Mouse (Mus musculus): ENCODE results near the gene Gm20403. TPM values are rescaled to one million over a fixed set of nuclear protein-coding genes. Genes with fewer than 3 reads are reported as not detected.
"Not testable (repeated sequence)": the region's sequence is repeated elsewhere in the genome, so short reads cannot be mapped to it uniquely, and the experiment has no call there.

Gene Gm20403
- total RNA-seq (2017) = not detected in 2 replicates

DNA sequence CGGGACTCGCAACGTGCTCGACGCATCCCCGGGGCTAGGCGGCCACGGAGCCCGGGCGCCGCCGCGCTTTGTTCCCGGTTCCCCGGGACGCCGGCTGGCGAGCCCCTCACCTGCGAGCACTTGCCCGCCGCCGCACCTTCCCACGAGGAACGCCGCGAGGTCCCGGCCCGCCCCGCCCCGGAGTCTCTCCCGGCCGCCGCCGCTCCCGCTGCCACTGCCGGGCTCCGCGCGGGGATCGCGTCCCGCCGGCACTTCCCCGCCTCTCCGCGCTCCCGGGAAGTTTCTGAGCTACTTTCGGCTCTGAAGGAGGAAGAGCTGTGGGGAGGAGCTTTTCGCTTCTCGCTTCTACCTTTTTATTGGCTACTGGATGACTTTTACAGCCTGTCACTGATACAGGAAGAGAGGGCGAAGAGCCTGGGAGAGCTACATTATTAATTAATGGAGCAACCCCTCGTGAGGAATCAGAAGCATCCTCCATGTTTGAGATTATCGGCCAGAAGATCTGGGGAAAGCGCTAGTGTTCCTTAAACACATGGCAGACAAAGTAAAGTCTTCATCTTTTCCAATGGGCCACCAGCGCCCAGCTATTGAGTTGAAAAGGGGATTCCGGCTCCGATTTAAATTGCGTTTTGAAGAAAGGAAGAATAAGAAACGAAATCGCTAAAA lies at the start of gene Gm20403:
TSS of gene Gm20403 (minus strand) at position 478 of the 666 bp plus-strand sequence.
- peak; percentile 59 for ATAC-seq (ENCODE audit: extremely low read depth, insufficient number of reproducible peaks, low FRiP score, poor library complexity, severe bottlenecking)

- peak; percentile 87 for ATAC-seq (ENCODE audit: extremely low read depth, insufficient number of reproducible peaks, low FRiP score, poor library complexity, severe bottlenecking)
Observed at GRCm38 (mm10) chr12:55027088-55027487, 40.8 kb upstream of the Gm20403 start.

DNA sequence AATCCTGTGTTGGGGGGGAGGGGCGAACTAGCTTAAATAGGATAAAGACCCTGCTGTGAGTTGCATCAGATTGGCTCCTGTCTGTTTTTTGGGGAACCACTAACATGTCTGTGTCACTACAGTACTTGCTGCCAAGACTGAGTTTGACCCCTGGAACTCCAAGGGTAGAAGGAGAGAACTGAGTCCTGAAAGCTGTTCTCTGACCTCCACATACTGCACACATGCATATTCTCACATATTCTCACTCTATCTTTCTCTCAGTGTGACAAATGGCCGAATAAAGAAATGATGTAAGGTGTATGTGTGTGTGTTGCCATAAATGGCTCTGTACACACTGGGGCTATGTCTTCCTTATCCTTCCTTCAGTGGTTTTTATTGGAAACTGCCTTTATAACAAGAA lies 37.0 kb upstream of the Gm20403 start:
- ATAC-seq (ENCODE audit: extremely low read depth, insufficient number of reproducible peaks, low FRiP score, poor library complexity, severe bottlenecking) = no peak

- ATAC-seq (ENCODE audit: extremely low read depth, insufficient number of reproducible peaks, low FRiP score, poor library complexity, severe bottlenecking) = peak; percentile 92
Observed at GRCm38 (mm10) chr12:55019421-55019877, 33.1 kb upstream of the Gm20403 start.

- ATAC-seq (ENCODE audit: extremely low read depth, insufficient number of reproducible peaks, low FRiP score, poor library complexity, severe bottlenecking) = no peak
Observed at GRCm38 (mm10) chr12:55017119-55017721, 30.9 kb upstream of the Gm20403 start.

- peak; percentile 17; the same call in 1 of the 2 replicates for ATAC-seq (ENCODE audit: extremely low read depth, insufficient number of reproducible peaks, low FRiP score, poor library complexity, severe bottlenecking)
Observed at GRCm38 (mm10) chr12:55016339-55017118, 30.2 kb upstream of the Gm20403 start.

DNA sequence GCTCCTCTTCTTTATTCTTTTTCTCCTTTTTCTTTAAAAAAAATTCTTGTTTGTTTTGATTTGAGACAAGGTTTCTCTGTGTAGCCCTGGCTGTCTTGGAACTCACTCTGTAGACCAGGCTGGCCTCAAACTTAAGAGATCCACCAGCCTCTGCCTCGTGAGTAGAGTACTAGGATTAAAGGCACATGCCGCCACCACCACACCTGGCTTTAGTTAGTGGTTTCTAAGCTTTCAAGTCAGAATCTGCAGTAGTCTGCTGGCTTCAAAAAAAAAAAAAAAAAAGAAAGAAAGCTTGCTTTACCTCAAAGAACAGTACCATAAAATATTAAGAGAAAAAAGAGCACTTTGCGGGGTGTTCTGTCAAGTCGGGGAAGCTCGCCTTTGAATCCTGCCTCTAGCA lies 29.1 kb upstream of the Gm20403 start:
- no peak for ATAC-seq (ENCODE audit: extremely low read depth, insufficient number of reproducible peaks, low FRiP score, poor library complexity, severe bottlenecking)

DNA sequence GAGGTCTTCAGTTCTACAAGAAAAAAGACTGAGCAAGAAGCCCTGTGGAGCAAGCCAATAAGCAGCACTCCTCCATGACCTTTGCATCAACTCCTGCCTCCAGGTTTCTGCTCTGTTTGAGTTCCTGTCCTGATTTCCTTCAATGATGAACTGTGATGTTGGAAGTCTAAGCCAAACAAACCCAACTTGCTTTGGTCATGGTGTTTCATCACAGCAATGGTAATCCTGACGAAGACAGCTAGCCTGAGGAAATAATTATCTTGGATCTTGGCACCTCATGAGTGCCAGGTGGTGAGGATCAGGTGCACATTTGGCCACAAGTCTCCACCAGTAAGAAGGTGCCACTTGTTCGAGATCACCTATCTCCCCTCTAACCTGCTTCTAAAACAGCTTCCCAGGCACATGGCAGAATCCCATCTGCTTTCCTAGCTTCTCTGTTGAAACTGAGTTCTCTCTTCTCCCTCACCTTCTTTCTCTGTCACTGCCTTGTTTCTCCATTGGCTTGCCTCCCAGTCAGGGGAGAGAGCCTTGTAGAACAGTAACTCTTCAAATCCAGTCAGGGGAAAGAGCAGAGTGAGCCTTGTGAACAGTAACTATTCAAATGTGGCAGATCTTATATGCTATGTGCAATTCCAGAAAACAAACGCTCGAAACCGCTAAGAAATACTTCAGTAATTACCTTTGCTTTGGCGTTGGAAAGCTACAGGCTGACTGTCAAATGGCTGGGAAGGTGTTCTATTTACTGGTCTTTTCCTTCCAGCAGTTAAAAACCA lies 27.5 kb upstream of the Gm20403 start, which contains the start of gene Baz1a:
TSS of gene Baz1a (minus strand) at position 723 of the 773 bp plus-strand sequence.
- ATAC-seq (ENCODE audit: extremely low read depth, insufficient number of reproducible peaks, low FRiP score, poor library complexity, severe bottlenecking) = no peak

DNA sequence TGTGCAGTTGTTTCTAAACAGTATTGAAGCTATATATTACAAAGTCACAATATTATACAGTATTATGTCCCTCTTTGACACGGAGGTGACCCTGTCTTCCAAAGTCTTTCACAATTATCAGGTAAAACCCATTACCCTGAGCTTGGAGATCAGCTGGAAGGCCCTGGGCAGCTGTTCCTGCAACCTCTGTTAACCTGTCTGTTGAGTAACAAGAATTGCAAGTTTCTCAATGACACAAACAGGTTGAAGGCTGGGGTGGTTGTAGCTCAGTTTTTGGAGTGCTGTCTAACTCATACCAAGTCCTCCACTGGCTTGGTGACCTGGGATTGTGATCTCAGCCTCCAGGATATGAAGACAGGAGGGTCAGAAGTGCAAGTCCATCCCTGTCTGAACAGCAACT lies 26.7 kb upstream of the Gm20403 start:
- ATAC-seq (ENCODE audit: extremely low read depth, insufficient number of reproducible peaks, low FRiP score, poor library complexity, severe bottlenecking) = no peak

DNA sequence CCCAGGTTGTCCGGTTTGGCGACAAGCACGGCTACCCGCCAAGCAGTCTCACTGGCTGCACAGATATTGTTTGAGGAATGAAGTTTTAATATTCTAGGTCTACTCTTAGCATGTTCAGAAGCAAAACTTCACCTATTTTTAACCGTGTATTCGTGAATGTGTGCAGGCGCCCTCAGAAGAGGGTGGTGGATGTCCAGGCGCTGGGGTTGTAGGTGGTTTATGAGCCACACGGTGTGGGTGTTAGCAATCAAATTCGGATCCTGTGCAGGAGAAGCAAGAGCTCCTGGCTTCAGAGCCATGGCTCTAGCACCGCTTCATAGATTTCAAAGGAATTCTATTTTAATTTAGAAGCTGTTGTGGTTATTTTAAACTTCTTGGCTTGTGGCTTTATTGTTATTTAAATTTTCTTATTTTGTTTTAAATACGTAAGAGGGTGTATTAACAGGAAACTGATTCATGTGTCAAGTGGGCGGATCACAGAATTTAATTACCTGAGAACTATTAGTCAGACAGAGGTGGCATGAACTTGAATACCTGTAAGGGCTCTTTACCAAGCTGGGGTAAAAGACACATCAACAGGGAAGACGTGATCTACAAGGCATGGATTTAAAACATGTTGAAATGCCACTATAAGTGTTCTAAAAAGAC lies 21.2 kb upstream of the Gm20403 start:
- ATAC-seq (ENCODE audit: extremely low read depth, insufficient number of reproducible peaks, low FRiP score, poor library complexity, severe bottlenecking) = no peak

- no peak for ATAC-seq (ENCODE audit: extremely low read depth, insufficient number of reproducible peaks, low FRiP score, poor library complexity, severe bottlenecking)
Observed at GRCm38 (mm10) chr12:55006071-55006470, 19.7 kb upstream of the Gm20403 start.

DNA sequence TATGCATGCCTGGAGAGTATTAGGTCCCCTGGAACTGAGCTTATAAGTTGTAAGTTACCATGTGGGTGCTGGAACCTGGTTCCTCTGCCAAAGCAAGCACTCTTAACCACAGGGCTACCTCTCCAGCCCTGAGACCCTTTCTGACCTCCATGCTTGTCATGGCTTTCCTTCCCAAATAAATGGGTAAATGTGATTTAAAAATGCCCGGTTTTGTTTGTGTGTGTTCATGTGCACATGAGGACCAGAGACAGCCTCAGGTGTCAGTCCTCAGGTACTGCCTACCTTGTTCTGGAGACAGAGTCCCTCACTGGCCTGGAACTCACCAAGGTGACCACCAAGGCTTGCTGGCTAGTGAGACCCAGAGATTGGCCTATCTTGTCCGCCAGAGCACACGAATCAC lies 18.1 kb upstream of the Gm20403 start:
- no peak for ATAC-seq (ENCODE audit: extremely low read depth, insufficient number of reproducible peaks, low FRiP score, poor library complexity, severe bottlenecking)

DNA sequence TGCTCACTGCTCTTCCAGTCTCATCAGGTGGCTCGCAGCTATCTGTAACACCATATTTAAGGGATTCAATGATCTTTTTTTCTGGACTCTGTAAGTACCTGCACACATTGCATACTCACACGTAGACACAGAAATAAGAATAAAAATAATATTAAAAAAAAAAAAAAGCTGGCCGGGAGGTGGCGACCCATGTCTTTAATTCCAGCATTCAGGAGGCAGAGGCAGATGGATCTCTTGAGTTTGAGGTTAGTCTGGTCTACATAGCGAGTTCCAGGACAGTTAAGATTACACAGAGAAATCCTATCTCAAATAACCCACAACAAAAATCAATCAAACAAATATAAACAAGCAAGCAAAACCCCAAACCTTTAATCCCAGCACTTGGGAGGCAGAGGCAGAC lies 17.5 kb upstream of the Gm20403 start:
- no peak for ATAC-seq (ENCODE audit: extremely low read depth, insufficient number of reproducible peaks, low FRiP score, poor library complexity, severe bottlenecking)

DNA sequence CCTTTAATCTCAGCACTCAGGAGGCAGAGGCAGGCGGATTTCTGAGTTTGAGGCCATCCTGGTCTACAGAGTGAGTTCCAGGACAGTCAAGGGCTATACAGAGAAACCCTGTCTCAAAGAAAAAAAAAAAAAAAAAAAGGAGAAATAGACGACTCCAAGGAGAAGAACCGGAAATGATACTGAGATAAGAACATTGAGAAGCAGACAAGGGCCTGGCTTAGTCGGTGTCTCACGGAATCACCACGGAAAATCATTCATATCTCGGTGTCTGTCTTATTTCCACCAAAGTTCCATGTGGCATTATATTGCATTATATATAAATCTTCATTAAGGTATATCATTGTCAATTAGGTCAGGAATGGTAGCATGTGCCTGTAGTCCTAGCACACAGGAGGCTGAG lies 16.2 kb upstream of the Gm20403 start:
- ATAC-seq (ENCODE audit: extremely low read depth, insufficient number of reproducible peaks, low FRiP score, poor library complexity, severe bottlenecking) = not testable (repeated sequence)

- peak; percentile 97 for ATAC-seq (ENCODE audit: extremely low read depth, insufficient number of reproducible peaks, low FRiP score, poor library complexity, severe bottlenecking)
Observed at GRCm38 (mm10) chr12:54999016-54999690, 12.8 kb upstream of the Gm20403 start.

DNA sequence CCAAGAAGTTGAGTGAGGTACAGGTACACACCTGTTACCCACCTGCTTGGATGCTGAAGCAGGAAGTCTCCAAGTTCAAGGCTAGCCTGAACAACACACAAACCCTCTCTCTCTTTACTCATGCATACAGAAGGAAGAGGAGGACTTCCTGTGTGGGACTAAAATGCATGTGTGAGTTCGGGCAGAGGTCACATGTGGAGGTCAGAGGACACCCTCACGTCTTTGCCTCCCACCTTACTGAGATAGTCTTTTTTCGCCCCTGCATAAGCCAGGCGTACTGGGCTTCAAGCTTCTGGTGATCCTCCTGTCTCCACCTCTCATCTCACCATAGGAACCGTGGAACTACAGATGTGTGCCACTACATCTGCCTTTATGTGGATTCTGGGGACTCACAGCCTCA lies 12.1 kb upstream of the Gm20403 start:
- ATAC-seq (ENCODE audit: extremely low read depth, insufficient number of reproducible peaks, low FRiP score, poor library complexity, severe bottlenecking) = no peak

GRCm38 (mm10) chr12:54996979-54997474 lies 10.7 kb upstream of the Gm20403 start:
- ATAC-seq (ENCODE audit: extremely low read depth, insufficient number of reproducible peaks, low FRiP score, poor library complexity, severe bottlenecking) = no peak

DNA sequence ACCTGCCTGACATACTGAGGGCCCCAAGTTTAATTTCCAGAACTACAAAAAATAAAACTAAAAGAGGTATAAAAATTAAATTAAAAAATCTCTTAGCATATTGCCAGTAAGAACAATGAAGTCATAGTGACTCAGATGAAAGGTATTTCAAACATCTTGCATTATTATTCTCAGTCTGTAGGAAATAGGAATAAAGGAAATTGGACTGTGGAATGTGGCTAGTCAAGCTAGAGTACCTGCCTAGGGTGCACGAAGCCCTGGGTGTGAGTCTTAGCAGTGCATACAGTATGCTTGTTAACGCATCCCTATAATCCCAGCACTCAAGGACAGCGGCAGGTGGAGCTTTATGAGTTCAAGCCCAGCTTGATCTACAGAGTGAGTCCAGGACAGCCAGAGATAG lies 9.6 kb upstream of the Gm20403 start:
- no peak for ATAC-seq (ENCODE audit: extremely low read depth, insufficient number of reproducible peaks, low FRiP score, poor library complexity, severe bottlenecking)

Data from neutrophil, adult 5-6 weeks (primary cell).